18 mouse cellular contexts compared by ENCODE assay signal in genomic region chr8:13747626-13748025, GRCm38 (mm10). TPM values are rescaled to one million over a fixed set of nuclear protein-coding genes. Genes with fewer than 3 reads are reported as not detected.
A peak's percentile ranks its signal among the peaks of the same experiment; 100 is the strongest.
DNase-seq lines count a peak whose midpoint lies in the region; ATAC-seq and TF ChIP-seq lines count a peak whose summit lies in the region.
"Had no signal": no experiment of that assay in that cellular context is flagged by ENCODE, and none has a peak within 500 bp of the region (broad histone marks: within the 10 kb centered on the region; RNA-seq: fewer than 3 reads in every experiment).

No protein-coding gene starts in this region.

- H3ac ChIP-seq in myocyte (ENCODE audit: control insufficient read depth, insufficient read length): no peak overlapping the region

- ATAC-seq in embryonic facial prominence, embryonic 13.5 days (ENCODE audit: insufficient number of reproducible peaks, insufficient read depth, low FRiP score, low TSS enrichment, low read depth): no peak
- no peak for ATAC-seq in monocyte, adult 5-6 weeks (replicated peaks; ENCODE audit: insufficient number of reproducible peaks, low FRiP score, low TSS enrichment, poor library complexity, severe bottlenecking)
- ATAC-seq: liver, embryonic 12.5 days; midbrain, embryonic 15.5 days had no signal

- no peaks in the 10 kb centered on the region for H3K4me1 ChIP-seq in embryonic facial prominence, embryonic 13.5 days
- no peaks in the 10 kb centered on the region for H3K4me1 ChIP-seq in embryonic facial prominence, embryonic 10.5 days
- H3K4me1 ChIP-seq: heart, embryonic 13.5 days; lung, embryonic 15.5 days; midbrain, embryonic 15.5 days had no signal

- H3K27ac ChIP-seq in embryonic facial prominence, embryonic 13.5 days: no peak overlapping the region
- H3K27ac ChIP-seq in embryonic facial prominence, embryonic 10.5 days (replicated peaks): no peak overlapping the region
- H3K27ac ChIP-seq: gastrocnemius, adult 2 months; heart, embryonic 13.5 days; liver, embryonic 12.5 days; lung, embryonic 15.5 days; midbrain, embryonic 15.5 days had no signal

- H3K36me3 ChIP-seq in embryonic facial prominence, embryonic 13.5 days: no peaks in the 10 kb centered on the region
- H3K36me3 ChIP-seq in embryonic facial prominence, embryonic 10.5 days (replicated peaks): no peaks in the 10 kb centered on the region
- no peaks in the 10 kb centered on the region for H3K36me3 ChIP-seq in myocyte (ENCODE audit: control insufficient read depth, insufficient read depth)
- H3K36me3 ChIP-seq: heart, embryonic 13.5 days; liver, embryonic 12.5 days; lung, embryonic 15.5 days; midbrain, embryonic 15.5 days had no signal

- no peak overlapping the region for H3K4me3 ChIP-seq in embryonic facial prominence, embryonic 13.5 days
- no peak overlapping the region for H3K4me3 ChIP-seq in embryonic facial prominence, embryonic 10.5 days
- no peak overlapping the region for H3K4me3 ChIP-seq in myocyte
- H3K4me3 ChIP-seq: gastrocnemius, adult 2 months; heart, embryonic 13.5 days; liver, embryonic 12.5 days; lung, embryonic 15.5 days; megakaryocyte, embryonic 14.5 days; midbrain, embryonic 15.5 days had no signal

- 27% methylated on average over 3 of the region's 3 CpGs for WGBS in embryonic facial prominence, embryonic 13.5 days
- 50% methylated on average over 3 of the region's 3 CpGs for WGBS in embryonic facial prominence, embryonic 10.5 days

- no peak for TF ChIP-seq POLR2A in myocyte (IDR thresholded peaks at IDR 0.05; ENCODE audit: insufficient read length, low read depth)

- H3K9me3 ChIP-seq in embryonic facial prominence, embryonic 13.5 days: no peaks in the 10 kb centered on the region
- no peaks in the 10 kb centered on the region for H3K9me3 ChIP-seq in embryonic facial prominence, embryonic 10.5 days
- H3K9me3 ChIP-seq: heart, embryonic 13.5 days; liver, embryonic 12.5 days; lung, embryonic 15.5 days; midbrain, embryonic 15.5 days had no signal

- no peaks in the 10 kb centered on the region for H3K79me2 ChIP-seq in myocyte (ENCODE audit: control insufficient read depth, insufficient read depth)

- no peaks in the 10 kb centered on the region for H3K27me3 ChIP-seq in embryonic facial prominence, embryonic 13.5 days
- no peaks in the 10 kb centered on the region for H3K27me3 ChIP-seq in embryonic facial prominence, embryonic 10.5 days (replicated peaks; ENCODE audit: low read depth, poor library complexity, severe bottlenecking)
- no peaks in the 10 kb centered on the region for H3K27me3 ChIP-seq in myocyte (ENCODE audit: control insufficient read depth, insufficient read depth, insufficient read length)
- H3K27me3 ChIP-seq: heart, embryonic 13.5 days; liver, embryonic 12.5 days; lung, embryonic 15.5 days; megakaryocyte, embryonic 14.5 days; midbrain, embryonic 15.5 days had no signal

- DNase-seq in embryonic facial prominence, embryonic 10.5 days (ENCODE audit: low spot score): no peak
- DNase-seq in 3T3-L1 (ENCODE audit: low read depth, low spot score) (peak; percentile 58), liver (no peak)
- peak; percentile 9 for DNase-seq in embryo, embryonic 9.5 days (ENCODE audit: extremely low spot score)
- DNase-seq in cerebellum, adult 9-10 months: no peak
- DNase-seq: cerebellum, postnatal 10 days; gastrocnemius, adult 2 months; right cerebral cortex, postnatal 25 days; thymus, postnatal 36 days had no signal

- H3K9ac ChIP-seq in embryonic facial prominence, embryonic 13.5 days: 0 out of 2 replicates have a peak overlapping the region, but pooled peaks have one; percentile 7
- H3K9ac ChIP-seq: heart, embryonic 13.5 days; liver, embryonic 12.5 days; lung, embryonic 15.5 days; midbrain, embryonic 15.5 days had no signal

- no peak overlapping the region for H3K4me2 ChIP-seq in embryonic facial prominence, embryonic 13.5 days
- H3K4me2 ChIP-seq in myocyte (ENCODE audit: low read depth): peak overlapping the region; percentile 54
- H3K4me2 ChIP-seq: heart, embryonic 13.5 days; liver, embryonic 12.5 days; lung, embryonic 15.5 days; midbrain, embryonic 15.5 days had no signal

TF ChIP-seq in myocyte, 11 proteins besides CTCF, POLR2A, EP300 and RAD21:
- TF ChIP-seq TCF3 (IDR thresholded peaks at IDR 0.05; ENCODE audit: insufficient read length, low read depth): no peak
- no peak for TF ChIP-seq USF1 (IDR thresholded peaks at IDR 0.05; ENCODE audit: low read depth)
- no peak for TF ChIP-seq E2F4 (IDR thresholded peaks at IDR 0.05; ENCODE audit: insufficient read depth)
- no peak for TF ChIP-seq TCF12 (IDR thresholded peaks at IDR 0.05; ENCODE audit: insufficient read depth, poor library complexity, severe bottlenecking)
- TF ChIP-seq MAX (IDR thresholded peaks at IDR 0.05; ENCODE audit: low read depth): no peak
- TF ChIP-seq CEBPB (IDR thresholded peaks at IDR 0.05; ENCODE audit: insufficient read depth, poor library complexity, severe bottlenecking): no peak
- TF ChIP-seq REST (IDR thresholded peaks at IDR 0.05; ENCODE audit: insufficient read depth, insufficient read length): no peak
- TF ChIP-seq MYOG (IDR thresholded peaks at IDR 0.05; ENCODE audit: control insufficient read depth in 1 of 3, insufficient read depth in 1 of 3, insufficient read length in 2 of 3, low read depth in 2 of 3): no peak
- TF ChIP-seq MYOD1 (IDR thresholded peaks at IDR 0.05; ENCODE audit: control insufficient read depth in 1 of 3, insufficient read length in 2 of 3, low read depth in 2 of 3): no peak
- no peak for TF ChIP-seq POLR2AphosphoS2 (IDR thresholded peaks at IDR 0.05; ENCODE audit: insufficient read length, low read depth)
- TF ChIP-seq SRF (IDR thresholded peaks at IDR 0.05; ENCODE audit: control insufficient read depth, insufficient read length, low read depth): no peak

RNA-seq across cellular contexts. Expression of gene Cdc16, which starts 9.8 kb away (rescaled TPM):
- polyA plus RNA-seq in embryonic facial prominence, embryonic 13.5 days (2015; fragmentation: Nextera tagmentation; extraction: Ambion mirVana): 217 and 222 TPM in 2 replicates
- polyA plus RNA-seq in embryonic facial prominence, embryonic 10.5 days (2016; fragmentation: Nextera tagmentation; extraction: Ambion mirVana): 219 and 223 TPM in 2 replicates
- polyA plus RNA-seq in myocyte (2012; fragmentation: generic; extraction: Trizol): 51.5 TPM
- 26.3 to 45.9 TPM (median 30.8 TPM) in 3 replicates for total RNA-seq in monocyte, adult 5-6 weeks (2017)

RNA-seq across cellular contexts. Expression of gene Upf3a, which starts 37.8 kb away (rescaled TPM):
- polyA plus RNA-seq in embryonic facial prominence, embryonic 13.5 days (2015; fragmentation: Nextera tagmentation; extraction: Ambion mirVana): 43.3 and 46.0 TPM in 2 replicates
- 39.2 and 42.5 TPM in 2 replicates for polyA plus RNA-seq in embryonic facial prominence, embryonic 10.5 days (2016; fragmentation: Nextera tagmentation; extraction: Ambion mirVana)
- polyA plus RNA-seq in myocyte (2012; fragmentation: generic; extraction: Trizol): 13.9 TPM
- total RNA-seq in monocyte, adult 5-6 weeks (2017): 32.4 to 33.7 TPM (median 32.9 TPM) in 3 replicates

RNA-seq across cellular contexts. Expression of gene Cfap97d2, which starts 41.9 kb away (rescaled TPM):
- 0.15 TPM in 1 of 2 replicates, not detected in the other for polyA plus RNA-seq in embryonic facial prominence, embryonic 13.5 days (2015; fragmentation: Nextera tagmentation; extraction: Ambion mirVana)
- 0.24 and 0.70 TPM in 2 replicates for polyA plus RNA-seq in embryonic facial prominence, embryonic 10.5 days (2016; fragmentation: Nextera tagmentation; extraction: Ambion mirVana)
- 0.02 TPM for polyA plus RNA-seq in myocyte (2012; fragmentation: generic; extraction: Trizol)
- total RNA-seq in monocyte, adult 5-6 weeks (2017): 2.5 TPM in 1 of 3 replicates, not detected in the others
- total RNA-seq: gastrocnemius, adult 2 months; hematopoietic stem cell, adult 5-6 weeks had no signal
- polyA plus RNA-seq: heart, embryonic 13.5 days; liver, embryonic 12.5 days had no signal

Comparison
In these comparisons a context has a peak if more than half of its experiments do, and no peak if none do; other contexts are left out.
1. DNase-seq: peak in 3T3-L1 (single experiment) and embryo, embryonic 9.5 days (single experiment); none in embryonic facial prominence, embryonic 10.5 days (single experiment), liver (single experiment) and cerebellum, adult 9-10 months (single experiment).